Mouse (Mus musculus) c-Kit-positive CD71-positive TER-119-positive erythroid progenitor cells, embryonic 14.5 days (primary cell): ENCODE data around the gene Mettl21c.
"Not testable (repeated sequence)": the region's sequence is repeated elsewhere in the genome, so short reads cannot be mapped to it uniquely, and the experiment has no call there.

Source experiments
- DNase-seq: peaks from one replicate; pipeline ENCODE4 v3.0.0-alpha.2; 2013; ENCODE audit warnings: low spot score

Mettl21c gene

GRCm38 (mm10) chr1:44019934-44020333, at the start of gene Mettl21c:
Gene Mettl21c (minus strand): TSS chr1:44020034.
- DNase-seq: no peak

GRCm38 (mm10) chr1:44064625-44065024, 44.8 kb upstream of the Mettl21c start:
- peak; percentile 53 for DNase-seq

GRCm38 (mm10) chr1:44063439-44063838, 43.6 kb upstream of the Mettl21c start:
- DNase-seq: no peak

GRCm38 (mm10) chr1:44061836-44062235, 42.0 kb upstream of the Mettl21c start, which contains the start of gene Gm8251:
Gene Gm8251 (minus strand): TSS chr1:44061936.
- no peak for DNase-seq

GRCm38 (mm10) chr1:44057805-44058204, 38.0 kb upstream of the Mettl21c start:
- DNase-seq: no peak

GRCm38 (mm10) chr1:44046556-44046955, 26.7 kb upstream of the Mettl21c start:
- DNase-seq: no peak

- not testable (repeated sequence) for DNase-seq
Measured at GRCm38 (mm10) chr1:44045689-44046088, 25.9 kb upstream of the Mettl21c start.

GRCm38 (mm10) chr1:44042555-44042915, 22.7 kb upstream of the Mettl21c start:
- no peak for DNase-seq

GRCm38 (mm10) chr1:44041797-44042554, 22.1 kb upstream of the Mettl21c start:
- DNase-seq: peak; percentile 52

GRCm38 (mm10) chr1:44032948-44033347, 13.1 kb upstream of the Mettl21c start:
- no peak for DNase-seq

GRCm38 (mm10) chr1:44032213-44032612, 12.4 kb upstream of the Mettl21c start:
- no peak for DNase-seq

- DNase-seq: no peak
Measured at GRCm38 (mm10) chr1:44027651-44028050, 7.8 kb upstream of the Mettl21c start.

- no peak for DNase-seq
Measured at GRCm38 (mm10) chr1:44022656-44023055, 2.8 kb upstream of the Mettl21c start.

- no peak for DNase-seq
Measured at GRCm38 (mm10) chr1:44015556-44015955, 4.3 kb downstream of the Mettl21c start.

- DNase-seq: no peak
Measured at GRCm38 (mm10) chr1:44004513-44004912, 15.3 kb downstream of the Mettl21c start.

GRCm38 (mm10) chr1:43996914-43997589, 22.8 kb downstream of the Mettl21c start:
- DNase-seq: no peak

GRCm38 (mm10) chr1:43971089-43971488, 48.7 kb downstream of the Mettl21c start:
- no peak for DNase-seq

- DNase-seq: no peak
Measured at GRCm38 (mm10) chr1:43969361-43969760, 50.5 kb downstream of the Mettl21c start.

- DNase-seq: no peak
Measured at GRCm38 (mm10) chr1:43966756-43967155, 53.1 kb downstream of the Mettl21c start.

- DNase-seq: no peak
Measured at GRCm38 (mm10) chr1:43964381-43964780, 55.5 kb downstream of the Mettl21c start.
